Mouse (Mus musculus) neural tube, embryonic 10.5 days (tissue): ENCODE data around the gene Rpl38.
A peak's percentile ranks its signal among the peaks of the same experiment; 100 is the strongest.
"Not testable (repeated sequence)": the region's sequence is repeated elsewhere in the genome, so short reads cannot be mapped to it uniquely, and the experiment has no call there.

ENCODE experiments used
- DNase-seq: peaks from one replicate; pipeline ENCODE4 v3.0.0-alpha.2; 2017; ENCODE audit warnings: low spot score; ENCODE audit errors: extremely low spot score

Gene Rpl38

GRCm38 (mm10) chr11:114656994-114657644 is 11.2 kb upstream of the Rpl38 start:
- DNase-seq = peak; percentile 21

GRCm38 (mm10) chr11:114657737-114658136 is 10.6 kb upstream of the Rpl38 start:
- peak; percentile 79 for DNase-seq

- no peak for DNase-seq
These were observed 6.2 kb upstream of the Rpl38 start for GRCm38 (mm10) chr11:114662161-114662560.

- peak; percentile 64 for DNase-seq
These were observed 5.5 kb upstream of the Rpl38 start for GRCm38 (mm10) chr11:114662746-114663362.

- no peak for DNase-seq
These were observed 4.2 kb upstream of the Rpl38 start for GRCm38 (mm10) chr11:114664164-114664563.

GRCm38 (mm10) chr11:114665463-114665862 is 2.9 kb upstream of the Rpl38 start:
- DNase-seq = no peak

GRCm38 (mm10) chr11:114666786-114667185 is 1.5 kb upstream of the Rpl38 start:
- DNase-seq = no peak

GRCm38 (mm10) chr11:114667236-114667931 is 940 bp upstream of the Rpl38 start:
- no peak for DNase-seq

GRCm38 (mm10) chr11:114667932-114668285 is 415 bp upstream of the Rpl38 start:
- DNase-seq = peak; percentile 39

- DNase-seq = peak; percentile 76
These were observed 658 bp downstream of the Rpl38 start for GRCm38 (mm10) chr11:114668741-114669623.

GRCm38 (mm10) chr11:114669651-114670168 is 1.4 kb downstream of the Rpl38 start:
- no peak for DNase-seq

- DNase-seq = no peak
These were observed 2.8 kb downstream of the Rpl38 start for GRCm38 (mm10) chr11:114671147-114671546.

GRCm38 (mm10) chr11:114672794-114673718 is 4.7 kb downstream of the Rpl38 start:
- DNase-seq = peak; percentile 65

- no peak for DNase-seq
These were observed 5.4 kb downstream of the Rpl38 start for GRCm38 (mm10) chr11:114673719-114674050.

GRCm38 (mm10) chr11:114674180-114674579 is 5.9 kb downstream of the Rpl38 start:
- DNase-seq = no peak

GRCm38 (mm10) chr11:114674796-114675195 is 6.5 kb downstream of the Rpl38 start:
- not testable (repeated sequence) for DNase-seq

- peak; percentile 86 for DNase-seq
These were observed 7.1 kb downstream of the Rpl38 start, which contains the start of gene Ttyh2 for GRCm38 (mm10) chr11:114675341-114675825. Gene Ttyh2 (plus strand): TSS chr11:114675431.

- DNase-seq = no peak
These were observed 7.6 kb downstream of the Rpl38 start for GRCm38 (mm10) chr11:114675826-114676401.

- DNase-seq = peak; percentile 48
These were observed 8.1 kb downstream of the Rpl38 start for GRCm38 (mm10) chr11:114676431-114676830.
